Mouse (Mus musculus) gastrocnemius, adult 2 months (tissue): ENCODE measurements at regions not wholly inside any gene's neighbourhood (a gene's known extent, or its start where the extent isn't known, plus 50 kb on each side); places are given as distances from the start of the nearest gene placed in this dataset.

Experiments used
- DNase-seq: peaks from one replicate; pipeline ENCODE4 v3.0.0; 2022
- H3K27ac ChIP-seq: fragments of 200-600 bp; 2 replicates; pipeline ENCODE4 v1.8.1; 2022; ENCODE audit warnings: mild to moderate bottlenecking
- H3K4me3 ChIP-seq: fragments of 200-600 bp; 2 replicates; pipeline ENCODE4 v1.8.1; 2022; ENCODE audit warnings: mild to moderate bottlenecking, moderate library complexity
- CTCF ChIP-seq: fragments of 200-600 bp; IDR thresholded peaks from 2 replicates; pipeline ENCODE4 v1.8.1; 2022; ENCODE audit warnings: antibody characterized with exemption, mild to moderate bottlenecking, moderate library complexity
- intact Hi-C: fragments of 180-260 bp; cut with DNase I; formaldehyde crosslinking; loops from one replicate; pipeline ENCODE4 v1.15.1; 2025

GRCm38 (mm10) chr2:160152101-160152500 lies 181.9 kb downstream of the Gm826 start:
- no peak for TF ChIP-seq CTCF
- no peak overlapping the region for H3K4me3 ChIP-seq
- intact Hi-C loops, result no loop called here
- DNase-seq, result no peak
- H3K27ac ChIP-seq, result no peak overlapping the region

- intact Hi-C loops, result no loop called here
- TF ChIP-seq CTCF, result no peak
- DNase-seq, result no peak
- H3K4me3 ChIP-seq, result no peak overlapping the region
- no peak overlapping the region for H3K27ac ChIP-seq
Observed at GRCm38 (mm10) chr2:160148936-160149335, 185.0 kb downstream of the Gm826 start.

DNA sequence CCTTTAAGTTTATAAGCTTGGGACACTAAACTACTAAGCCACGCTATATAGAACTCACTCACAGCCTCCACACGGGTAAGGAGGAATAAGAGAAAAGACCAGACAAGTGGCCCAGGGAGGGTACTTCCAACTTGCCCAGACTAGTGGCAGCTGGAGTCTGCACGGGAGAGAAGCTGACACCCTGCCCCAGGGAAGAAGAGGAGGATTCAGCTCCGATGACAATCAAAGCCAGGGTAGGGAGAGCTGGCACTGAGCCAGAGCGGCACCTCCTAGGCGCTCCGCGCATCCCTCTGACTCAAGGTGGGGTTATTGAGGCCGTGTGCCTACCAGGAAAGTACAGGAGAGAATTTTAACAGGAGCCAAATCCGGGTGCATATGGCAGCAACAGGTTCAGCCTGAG lies 185.4 kb downstream of the Gm826 start:
- intact Hi-C loops, result no loop called here
- H3K27ac ChIP-seq, result no peak overlapping the region
- no peak for DNase-seq
- no peak for TF ChIP-seq CTCF
- no peak overlapping the region for H3K4me3 ChIP-seq

GRCm38 (mm10) chr2:160148031-160148430 lies 185.9 kb downstream of the Gm826 start:
- Histone ChIP-seq H3K27ac (no peak overlapping the region), H3K4me3 (no peak overlapping the region)
- TF ChIP-seq CTCF, result no peak
- DNase-seq, result no peak
- intact Hi-C loops, result no loop called here

- intact Hi-C loops, result no loop called here
- DNase-seq, result no peak
- Histone ChIP-seq H3K4me3 (no peak overlapping the region), H3K27ac (no peak overlapping the region)
- TF ChIP-seq CTCF, result no peak
Observed at GRCm38 (mm10) chr2:160140166-160140740, 193.7 kb downstream of the Gm826 start.

GRCm38 (mm10) chr2:160138091-160138490 lies 195.9 kb downstream of the Gm826 start:
- intact Hi-C loops, result no loop called here
- Histone ChIP-seq H3K4me3 (no peak overlapping the region), H3K27ac (no peak overlapping the region)
- TF ChIP-seq CTCF, result no peak
- no peak for DNase-seq

DNA sequence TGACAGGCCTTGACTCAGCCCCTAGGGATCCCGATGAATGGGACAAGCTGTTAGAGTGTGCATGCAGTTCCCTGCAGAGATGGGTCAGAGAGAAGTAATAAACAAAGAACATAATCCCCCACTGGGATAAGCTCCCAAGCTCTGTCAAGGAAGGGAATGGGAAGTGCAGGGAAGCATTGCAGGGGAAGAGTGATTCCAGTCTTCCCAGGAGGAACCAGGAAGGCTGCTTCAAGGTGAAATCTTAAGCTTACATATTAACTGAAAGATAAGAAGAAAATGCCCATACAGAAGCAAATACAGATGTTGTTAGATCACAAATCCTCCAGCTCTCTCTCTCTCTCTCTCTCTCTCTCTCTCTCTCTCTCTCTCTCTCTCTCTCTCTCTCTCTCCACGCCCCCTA lies 202.2 kb downstream of the Gm826 start:
- intact Hi-C loops, result no loop called here
- Histone ChIP-seq H3K4me3 (no peak overlapping the region), H3K27ac (no peak overlapping the region)
- no peak for DNase-seq
- TF ChIP-seq CTCF, result no peak

- no peak overlapping the region for H3K4me3 ChIP-seq
- TF ChIP-seq CTCF, result no peak
- DNase-seq, result no peak
- H3K27ac ChIP-seq, result no peak overlapping the region
- intact Hi-C loops, result no loop called here
Observed at GRCm38 (mm10) chr2:160131386-160131785, 202.6 kb downstream of the Gm826 start.

DNA sequence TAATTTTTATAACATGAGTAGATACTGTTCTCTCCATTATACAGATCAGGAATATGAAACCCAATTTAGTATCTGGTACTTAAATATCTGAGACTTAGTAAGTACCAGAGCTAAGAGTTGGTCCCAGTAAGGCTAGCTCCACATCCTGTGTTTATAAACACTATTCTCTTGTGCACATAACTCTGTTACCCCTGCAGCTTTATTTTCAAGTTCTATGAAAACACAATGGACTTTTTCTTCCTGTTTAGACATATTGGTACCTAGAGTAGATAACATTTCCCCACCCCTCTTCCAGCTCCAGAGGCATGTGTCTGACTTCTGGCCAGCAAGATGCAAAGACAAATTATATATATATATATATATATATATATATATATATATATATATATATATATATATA lies 216.8 kb downstream of the Gm826 start:
- DNase-seq, result no peak
- intact Hi-C loops, result no loop called here

DNA sequence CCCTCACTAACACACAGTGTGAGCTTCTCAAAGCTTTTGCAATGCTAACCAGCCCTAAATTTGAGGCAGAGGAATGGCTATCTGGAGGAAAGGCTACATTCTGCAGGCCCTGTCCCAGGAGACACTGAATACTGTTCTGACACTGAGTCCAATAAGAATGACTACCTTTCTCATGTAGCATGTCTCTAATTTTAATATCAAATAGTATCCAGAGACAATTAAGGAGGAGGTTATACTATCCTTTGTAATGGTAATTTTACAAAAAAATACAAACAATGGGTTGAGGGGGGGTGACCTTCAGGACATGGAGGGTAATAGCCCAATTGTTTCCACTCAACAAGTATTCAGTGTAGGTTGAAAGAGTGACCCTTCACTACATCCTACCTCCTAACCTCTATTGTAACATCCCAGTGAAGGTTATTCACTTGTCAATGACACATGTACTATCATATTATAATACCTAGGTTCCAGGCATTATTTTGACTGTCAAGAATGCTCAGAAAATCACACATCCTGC lies 222.7 kb downstream of the Gm826 start:
- DNase-seq, result no peak
- Histone ChIP-seq H3K4me3 (no peak overlapping the region), H3K27ac (no peak overlapping the region)
- TF ChIP-seq CTCF, result no peak
- intact Hi-C loops, result no loop called here

More for the DNA sequence above, 216.8 kb downstream of the Gm826 start:
- no peak for TF ChIP-seq CTCF
- Histone ChIP-seq H3K4me3 (no peak overlapping the region), H3K27ac (no peak overlapping the region)

DNA sequence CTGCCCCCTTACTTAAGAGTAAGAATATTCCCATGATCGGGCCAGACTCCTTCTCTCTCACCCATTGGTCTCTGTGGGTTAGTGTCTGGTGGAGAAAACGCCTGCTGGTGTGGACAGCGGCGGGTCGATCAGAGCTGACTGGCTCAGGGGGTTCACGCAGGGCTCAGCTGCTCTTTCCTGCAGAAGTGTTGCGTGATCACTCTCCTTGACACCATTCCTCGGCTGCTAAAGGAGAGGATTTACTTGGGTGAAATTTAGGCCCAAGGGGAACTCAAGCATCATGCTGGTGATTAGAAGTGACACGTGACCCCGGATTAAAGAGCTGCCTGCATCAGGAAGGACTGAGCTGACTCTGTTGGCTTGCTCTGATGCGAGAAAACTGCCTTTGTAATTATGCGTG lies 240.9 kb downstream of the Gm826 start:
- DNase-seq, result no peak
- intact Hi-C loops, result no loop called here
- Histone ChIP-seq H3K27ac (no peak overlapping the region), H3K4me3 (no peak overlapping the region)
- TF ChIP-seq CTCF, result no peak

DNA sequence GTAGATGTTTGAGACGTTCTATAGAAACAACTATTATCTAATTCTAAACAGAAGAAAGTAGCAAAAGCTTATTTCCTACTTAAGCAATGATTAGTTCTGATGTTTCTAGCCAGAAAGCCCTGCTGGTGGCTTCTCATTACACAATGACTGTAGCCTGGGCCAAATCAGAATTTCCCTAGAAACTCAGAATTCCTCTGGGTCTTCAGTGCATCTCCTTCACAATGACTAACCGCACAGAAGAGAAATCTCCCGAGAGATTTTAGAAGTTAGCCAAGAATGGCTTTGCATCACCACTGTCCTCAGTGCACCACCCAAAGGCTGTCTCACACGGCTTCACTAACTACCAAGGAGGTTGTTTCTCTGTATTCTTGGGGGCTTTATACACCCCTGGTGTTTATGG lies 248.0 kb downstream of the Gm826 start:
- TF ChIP-seq CTCF, result no peak
- H3K27ac ChIP-seq, result no peak overlapping the region
- no peak overlapping the region for H3K4me3 ChIP-seq
- DNase-seq, result no peak
- intact Hi-C loops, result no loop called here

DNA sequence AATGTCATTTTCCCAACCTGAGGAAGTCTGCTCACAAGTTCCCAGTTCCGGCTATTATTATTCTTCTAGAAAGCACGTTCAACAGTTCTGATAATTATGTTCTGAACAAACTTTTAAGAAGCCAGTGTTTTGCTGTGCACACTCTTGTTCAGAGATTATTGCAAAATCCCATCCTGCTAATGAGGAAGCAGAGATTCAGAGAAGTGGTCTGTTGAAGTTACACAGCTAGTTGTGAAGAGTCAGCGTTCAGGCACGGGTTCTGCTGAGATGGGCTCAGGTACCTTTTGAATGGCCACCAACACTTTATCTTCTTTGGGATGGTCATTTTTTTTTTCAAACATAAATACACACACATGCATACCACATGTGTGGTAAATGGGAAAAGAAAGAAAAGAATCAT lies 250.3 kb downstream of the Gm826 start:
- no peak overlapping the region for H3K4me3 ChIP-seq
- no peak for TF ChIP-seq CTCF
- H3K27ac ChIP-seq, result no peak overlapping the region
- intact Hi-C loops, result no loop called here
- DNase-seq, result no peak

GRCm38 (mm10) chr2:160082106-160082653 lies 251.8 kb downstream of the Gm826 start:
- Histone ChIP-seq H3K4me3 (no peak overlapping the region), H3K27ac (no peak overlapping the region)
- DNase-seq, result no peak
- intact Hi-C loops, result no loop called here
- no peak for TF ChIP-seq CTCF
